Mouse (Mus musculus) testis, adult 2 months (tissue): ENCODE data around the gene Pgrmc1. TPM values are rescaled to one million over a fixed set of nuclear protein-coding genes. Genes with fewer than 3 reads are reported as not detected.
A peak's percentile ranks its signal among the peaks of the same experiment; 100 is the strongest.
"Not testable (repeated sequence)": the region's sequence is repeated elsewhere in the genome, so short reads cannot be mapped to it uniquely, and the experiment has no call there.

Experiments
- H3K27ac ChIP-seq: fragments of 200-500 bp; 2 replicates; pipeline ENCODE4 v1.5.1; 2012; ENCODE audit warnings: low read depth, low read length; ENCODE audit not compliant: control insufficient read depth, insufficient read depth
- H3K27me3 ChIP-seq: fragments of 200-500 bp; 2 replicates; pipeline ENCODE4 v1.6.1; 2012; ENCODE audit warnings: mild to moderate bottlenecking, low read length, moderate library complexity; ENCODE audit not compliant: control insufficient read depth, insufficient read depth
- H3K36me3 ChIP-seq: fragments of 200-500 bp; 2 replicates; pipeline ENCODE4 v1.6.1; 2012; ENCODE audit warnings: mild to moderate bottlenecking, low read length; ENCODE audit not compliant: control insufficient read depth, insufficient read depth
- H3K4me1 ChIP-seq: fragments of 200-500 bp; 2 replicates; pipeline ENCODE4 v1.6.1; 2012; ENCODE audit warnings: low read length; ENCODE audit not compliant: control insufficient read depth, insufficient read depth
- H3K4me3 ChIP-seq: fragments of 200-500 bp; 2 replicates; pipeline ENCODE4 v1.5.1; 2012; ENCODE audit warnings: low read depth, mild to moderate bottlenecking, low read length, moderate library complexity, mixed read lengths; ENCODE audit not compliant: control insufficient read depth
- CTCF ChIP-seq: fragments of 200-500 bp; IDR thresholded peaks from 2 replicates; pipeline ENCODE4 v1.5.1; 2012; ENCODE audit warnings: low read depth, mild to moderate bottlenecking, inconsistent platforms, low read length, moderate library complexity; ENCODE audit not compliant: control insufficient read depth, insufficient read depth, insufficient replicate concordance
- POLR2A ChIP-seq: fragments of 200-500 bp; IDR thresholded peaks from 2 replicates; pipeline ENCODE4 v1.6.1; 2012; ENCODE audit warnings: low read depth, mild to moderate bottlenecking, inconsistent platforms, low read length, moderate library complexity; ENCODE audit not compliant: control insufficient read depth
- polyA plus RNA-seq: library from polyadenylated mRNA; depleted of rRNA; stranded (reverse); fragments of >200 nt; gene quantifications from 2 replicates; pipeline ENCODE4 v1.2.3, GENCODE M21; 2012; rRNA removed

Pgrmc1 gene
- polyA plus RNA-seq, result 50.7 and 51.3 TPM in 2 replicates

DNA sequence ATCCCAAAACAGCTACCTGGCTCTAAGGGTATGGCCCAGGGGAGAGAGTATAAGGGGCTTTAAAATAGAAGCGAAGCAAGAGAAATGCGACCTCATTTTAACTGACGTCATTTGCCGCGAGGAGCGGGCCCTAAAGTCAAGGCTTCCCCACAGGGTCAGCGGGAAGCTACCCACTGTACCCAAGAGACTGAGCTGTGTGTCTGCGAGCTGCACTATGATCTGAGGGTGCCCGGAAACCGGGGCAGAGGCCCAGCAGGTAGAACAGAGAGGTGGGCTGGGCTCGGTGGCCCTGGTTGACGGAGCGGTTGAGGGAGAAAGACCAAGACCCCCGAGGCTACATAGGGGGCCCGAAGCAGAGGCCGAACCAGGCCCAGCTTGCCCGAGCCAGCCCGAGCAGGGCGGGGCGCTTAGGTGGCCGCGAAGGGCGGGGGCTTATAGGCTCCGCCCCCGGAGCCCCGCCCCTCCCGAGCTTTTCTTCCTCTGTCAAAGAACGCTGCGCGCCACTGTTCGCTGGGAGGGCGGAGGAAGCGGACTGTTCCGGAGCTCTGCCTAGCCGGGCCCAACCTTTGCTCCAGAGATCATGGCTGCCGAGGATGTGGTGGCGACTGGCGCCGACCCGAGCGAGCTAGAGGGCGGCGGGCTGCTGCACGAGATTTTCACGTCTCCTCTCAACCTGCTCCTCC lies at the start of gene Pgrmc1:
Gene Pgrmc1 (plus strand): TSS at position 500 of the 683 bp plus-strand sequence.
- H3K4me3 ChIP-seq, result peak within 1 kb of the TSS; percentile 88
- no peaks in the 10 kb centered on the region for H3K4me1 ChIP-seq
- no peak for TF ChIP-seq CTCF
- peak; percentile 89 for TF ChIP-seq POLR2A
- no peaks in the 10 kb centered on the region for H3K27me3 ChIP-seq
- H3K36me3 ChIP-seq, result no peaks in the 10 kb centered on the region
- H3K27ac ChIP-seq, result peak within 1 kb of the TSS; percentile 78

DNA sequence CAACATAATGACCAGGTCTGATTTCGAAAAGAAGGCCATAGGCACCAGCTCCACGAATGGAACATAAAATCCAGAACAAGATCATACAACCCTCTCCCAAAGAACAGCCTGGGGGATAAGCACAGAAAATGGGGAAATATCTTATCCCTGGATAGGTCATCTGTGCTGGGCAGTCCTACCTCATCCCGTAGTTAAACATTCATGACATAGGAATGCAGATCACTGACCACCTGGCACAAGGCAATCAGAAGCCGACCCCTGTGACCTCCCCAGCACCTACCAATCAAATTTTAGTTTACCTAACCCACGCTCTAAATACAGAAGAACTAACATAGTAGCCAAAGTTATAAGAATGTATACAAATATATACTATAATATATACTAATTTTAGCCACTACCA lies 49.2 kb upstream of the Pgrmc1 start:
- H3K4me3 ChIP-seq, result no peak overlapping the region
- H3K4me1 ChIP-seq, result no peaks in the 10 kb centered on the region
- H3K27ac ChIP-seq, result no peak overlapping the region
- no peaks in the 10 kb centered on the region for H3K27me3 ChIP-seq
- no peaks in the 10 kb centered on the region for H3K36me3 ChIP-seq
- no peak for TF ChIP-seq POLR2A
- TF ChIP-seq CTCF, result no peak

DNA sequence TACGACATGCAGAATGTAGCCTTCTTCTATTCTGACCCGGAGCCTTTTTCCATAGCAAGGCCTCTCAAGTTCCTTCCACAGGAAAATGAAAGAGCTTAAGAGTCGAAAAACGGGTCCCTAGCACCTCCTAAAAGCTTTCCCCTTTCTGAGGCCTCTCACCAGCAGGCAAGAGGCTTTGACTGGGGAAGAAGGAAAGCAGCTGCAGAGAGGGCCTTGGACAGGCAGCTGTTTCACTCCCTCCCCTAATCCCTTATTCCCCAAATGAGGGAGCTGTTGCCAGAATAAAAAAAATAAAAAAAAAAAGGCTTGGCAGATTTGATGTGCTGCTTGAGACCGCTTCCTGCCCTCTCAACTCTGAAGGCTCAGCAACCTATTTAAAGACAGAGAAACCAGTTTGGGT lies 47.1 kb upstream of the Pgrmc1 start:
- TF ChIP-seq CTCF (no peak), POLR2A (no peak)
- Histone ChIP-seq H3K36me3 (no peaks in the 10 kb centered on the region), H3K27me3 (no peaks in the 10 kb centered on the region), H3K4me1 (no peaks in the 10 kb centered on the region), H3K4me3 (no peak overlapping the region), H3K27ac (peak overlapping the region; percentile 42; the same call in 1 of the 2 replicates)

DNA sequence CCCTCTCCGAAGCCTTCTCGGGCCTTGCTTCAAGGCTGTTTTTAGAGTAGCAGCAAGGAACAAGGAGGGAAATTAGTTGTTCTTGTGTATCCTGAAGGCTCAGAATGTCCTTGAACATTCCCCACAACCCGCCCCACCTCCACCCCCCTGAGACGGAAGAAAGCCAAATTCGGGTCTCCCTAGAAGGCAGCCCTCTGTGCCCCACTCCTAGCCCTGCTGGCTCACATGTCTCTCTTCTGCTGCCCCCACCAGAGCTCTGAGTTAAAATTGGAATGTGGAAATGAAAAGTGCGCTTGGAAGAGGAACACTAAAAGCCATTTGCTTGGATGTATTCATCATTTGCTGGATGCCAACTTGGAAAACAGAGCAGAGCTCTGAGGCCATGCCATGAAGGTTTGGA lies 46.7 kb upstream of the Pgrmc1 start:
- Histone ChIP-seq H3K27ac (peak overlapping the region; percentile 49), H3K4me3 (no peak overlapping the region), H3K27me3 (no peaks in the 10 kb centered on the region), H3K4me1 (no peaks in the 10 kb centered on the region), H3K36me3 (no peaks in the 10 kb centered on the region)
- TF ChIP-seq CTCF (no peak), POLR2A (no peak)

DNA sequence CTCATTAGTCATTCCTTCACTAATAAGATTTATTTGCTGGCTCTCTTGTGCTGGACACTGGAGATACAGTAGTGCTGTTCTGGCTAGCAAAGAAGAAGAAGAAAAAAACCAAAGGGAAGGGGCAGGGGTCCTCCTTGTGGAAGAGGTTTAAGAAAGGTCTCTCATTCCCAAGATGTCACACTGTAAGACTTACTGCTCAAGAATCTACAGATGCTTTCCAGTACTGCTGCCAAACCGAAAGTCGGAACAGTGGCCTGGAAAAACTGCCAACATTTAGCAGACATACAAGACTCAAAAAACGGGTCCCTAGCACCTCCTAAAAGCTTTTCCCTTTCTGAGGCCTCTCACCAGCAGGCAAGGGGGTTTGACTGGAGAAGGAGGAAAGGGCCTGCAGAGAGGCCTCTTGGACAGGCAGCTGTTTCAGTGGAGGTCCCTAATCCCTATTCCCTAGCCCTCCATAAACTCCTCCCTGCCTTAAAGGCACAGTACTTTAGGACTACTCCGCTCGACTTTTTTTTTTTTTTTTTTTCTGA lies 45.9 kb upstream of the Pgrmc1 start:
- H3K27ac ChIP-seq, result peak overlapping the region; percentile 67; the same call in 1 of the 2 replicates
- no peak overlapping the region for H3K4me3 ChIP-seq
- TF ChIP-seq POLR2A (no peak), CTCF (no peak)
- no peaks in the 10 kb centered on the region for H3K27me3 ChIP-seq
- no peaks in the 10 kb centered on the region for H3K4me1 ChIP-seq
- no peaks in the 10 kb centered on the region for H3K36me3 ChIP-seq

DNA sequence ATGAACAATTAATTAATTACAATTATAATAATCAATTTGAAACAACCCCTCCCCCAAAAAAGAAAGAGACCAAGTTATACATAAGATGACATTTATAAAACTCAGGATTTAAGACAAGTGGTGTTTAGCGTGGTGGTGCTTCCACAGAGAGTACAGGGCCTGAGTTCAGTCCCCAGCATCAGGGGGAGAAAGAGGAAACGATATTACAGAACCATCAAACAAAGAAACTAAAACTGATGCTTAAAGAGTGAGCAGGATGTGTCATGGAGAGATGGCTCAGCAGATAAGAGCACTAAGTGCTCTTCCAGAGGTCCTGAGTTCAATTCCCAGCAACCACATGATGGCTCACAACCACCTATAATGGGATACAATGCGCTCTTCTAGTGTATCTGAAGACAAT lies 45.3 kb upstream of the Pgrmc1 start:
- no peak for TF ChIP-seq POLR2A
- TF ChIP-seq CTCF, result no peak
- Histone ChIP-seq H3K27me3 (no peaks in the 10 kb centered on the region), H3K36me3 (no peaks in the 10 kb centered on the region), H3K27ac (no peak overlapping the region), H3K4me3 (no peak overlapping the region), H3K4me1 (no peaks in the 10 kb centered on the region)

DNA sequence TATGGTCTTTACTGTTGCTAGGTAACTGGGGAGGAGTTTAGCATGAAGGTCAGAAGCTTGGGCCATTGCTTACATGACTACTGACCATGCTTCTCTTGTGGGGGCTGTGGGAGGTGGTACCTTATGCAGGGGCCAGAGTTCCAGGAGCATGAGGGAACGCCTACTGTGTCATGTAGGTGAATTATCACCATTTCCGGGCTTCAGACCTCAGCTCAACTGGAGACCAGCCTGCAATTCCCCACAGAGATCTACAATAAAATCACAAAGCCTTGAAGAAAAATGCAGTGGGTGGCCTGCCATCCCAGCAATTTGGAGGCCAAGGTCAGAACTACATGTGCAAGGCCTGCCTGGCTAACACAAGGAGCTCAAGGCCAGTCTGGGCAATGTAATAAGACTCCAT lies 42.8 kb upstream of the Pgrmc1 start:
- not testable (repeated sequence) for H3K27me3 ChIP-seq, H3K4me3 ChIP-seq, H3K27ac ChIP-seq, H3K4me1 ChIP-seq, H3K36me3 ChIP-seq
